Mouse (Mus musculus): ENCODE data around the gene Casq1. TPM values are rescaled to one million over a fixed set of nuclear protein-coding genes. Genes with fewer than 3 reads are reported as not detected.
"Not testable (repeated sequence)": the region's sequence is repeated elsewhere in the genome, so short reads cannot be mapped to it uniquely, and the experiment has no call there.

Gene Casq1
- 10 to 100 TPM; 10.1 to 12.9 TPM for total RNA-seq (2021)
- long read RNA-seq, experiment 1, transcript Casq1-201 (11 exons, 1,847 nt) = major isoform, 19 of 21 reads
- long read RNA-seq, experiment 1, partial matches to known transcripts = 0 of 21 reads
- long read RNA-seq, experiment 1, other reads (novel, unspliced or antisense) = 2 of 21 reads
- long read RNA-seq, experiment 2, transcript Casq1-201 (11 exons, 1,847 nt) = major isoform, 12 of 13 reads
- long read RNA-seq, experiment 2, partial matches to known transcripts = 0 of 13 reads
- long read RNA-seq, experiment 2, other reads (novel, unspliced or antisense) = 1 of 13 reads

DNA sequence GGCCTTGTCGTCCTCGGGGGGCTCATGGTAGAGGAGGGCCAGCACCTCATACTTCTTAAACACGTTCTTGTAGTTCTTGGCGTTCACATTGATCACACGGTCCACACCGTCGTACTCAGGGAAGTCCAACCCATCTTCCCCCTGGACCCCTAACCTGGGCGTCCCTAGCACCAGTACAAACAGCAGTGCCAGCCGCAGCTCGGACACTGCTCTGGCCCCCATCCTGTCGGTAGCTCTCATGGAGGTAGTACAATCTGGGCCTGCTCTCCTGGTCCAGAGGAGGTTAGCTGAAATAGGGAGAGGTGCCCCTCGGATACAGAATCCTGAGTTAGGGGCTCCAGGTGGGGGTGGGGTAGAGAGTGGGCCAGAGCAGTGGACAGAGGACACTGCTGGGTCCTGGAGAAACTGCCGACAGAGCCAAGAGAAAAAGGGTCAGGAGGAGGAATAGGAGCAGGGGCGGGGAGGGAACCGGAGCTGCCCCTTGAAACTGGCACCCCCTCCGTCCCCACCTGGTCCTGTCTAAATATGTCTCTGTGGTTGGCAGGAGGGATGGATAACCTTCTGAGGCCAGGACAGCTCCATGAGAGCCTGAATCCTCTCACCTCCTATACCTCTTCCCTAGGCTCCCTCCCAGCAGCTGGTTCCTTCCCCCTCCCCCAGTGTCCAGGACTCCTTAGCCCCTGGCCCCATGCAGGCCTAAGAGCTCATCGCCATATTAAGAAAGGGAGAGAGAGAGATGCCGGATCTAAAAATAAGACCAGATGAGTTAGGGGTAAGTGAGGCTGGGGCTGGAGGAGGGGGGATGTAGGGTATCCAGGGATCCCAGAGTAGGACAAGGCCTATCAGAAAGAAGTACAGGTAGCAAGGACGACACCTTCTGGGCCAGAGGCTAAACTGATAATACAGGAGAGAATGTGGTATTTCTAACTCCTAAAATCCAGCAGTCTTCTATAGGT lies at the start of gene Casq1:
TSS of gene Casq1 (minus strand) at position 418 of the 956 bp plus-strand sequence.
- DNase-seq = no peak
- intact Hi-C loops (cut with DNase I) = loop anchor here (5.0 to 10.0 kb wide), 2 partner anchors 57 to 85 kb away; no protein-coding TSS in a partner anchor

DNA sequence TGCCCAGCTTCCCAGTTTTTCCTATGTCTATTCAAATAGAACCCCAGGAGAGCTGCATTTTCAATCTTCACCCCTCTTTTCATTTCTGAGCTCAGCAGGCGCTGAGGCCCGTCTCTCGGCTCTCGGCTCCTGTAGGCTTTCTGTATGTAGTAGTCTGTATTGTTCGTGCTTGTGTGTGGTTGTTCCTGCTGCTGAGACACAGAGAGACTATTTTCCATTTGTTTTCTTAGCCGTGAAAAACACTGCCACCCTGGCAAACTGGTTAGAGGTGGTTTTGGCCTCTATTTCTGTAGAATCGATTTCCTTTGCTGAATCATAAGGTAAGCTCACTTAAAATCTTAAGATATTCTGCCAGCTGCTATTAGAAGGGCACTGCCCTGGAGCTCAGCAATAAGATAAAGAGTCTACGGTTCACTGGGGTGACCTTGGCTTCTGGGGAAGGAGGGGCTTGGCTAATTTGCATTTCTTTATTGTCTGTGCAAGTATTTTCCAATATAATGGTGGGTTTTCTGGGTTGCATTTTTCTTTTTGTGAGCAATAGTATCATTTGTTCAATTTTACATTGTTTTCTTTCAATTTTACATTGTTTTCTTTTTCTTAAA lies 41.9 kb upstream of the Casq1 start, which contains the start of gene Igsf8:
TSS of gene Igsf8 (plus strand) at position 165 of the 602 bp plus-strand sequence.
- intact Hi-C loops (cut with DNase I) = no loop called here
- DNase-seq = no peak

DNA sequence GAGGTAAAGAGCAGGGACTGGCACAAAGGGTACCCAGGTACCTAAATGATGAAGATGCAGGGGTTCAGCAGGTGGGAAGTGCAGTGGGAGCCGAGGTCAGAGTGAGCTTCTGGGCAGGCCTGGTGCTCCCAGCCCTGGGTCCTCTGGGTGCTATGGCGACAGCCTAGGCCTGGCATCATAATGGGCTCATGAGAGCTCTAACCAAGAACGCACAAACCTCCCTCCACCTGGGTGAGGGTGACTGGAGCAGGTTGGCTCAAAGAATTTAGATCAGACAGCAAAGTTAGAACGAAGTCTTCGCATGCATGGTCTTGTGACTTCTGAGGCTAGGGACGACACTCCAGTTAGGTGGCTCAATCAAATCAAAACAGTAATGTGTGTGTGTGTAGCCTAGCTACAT lies 38.6 kb upstream of the Casq1 start, which contains the start of gene Atp1a4:
TSS of gene Atp1a4 (minus strand) at position 101 of the 400 bp plus-strand sequence.
- intact Hi-C loops (cut with DNase I) = no loop called here

GRCm38 (mm10) chr1:172247679-172248078 lies 28.0 kb upstream of the Casq1 start:
- intact Hi-C loops (cut with DNase I) = loop anchor here (5.0 kb wide), 1 partner anchor 85 kb away; no protein-coding TSS in a partner anchor
- peak; percentile 39 to 63 for DNase-seq

More for the DNA sequence above, 38.6 kb upstream of the Casq1 start, which contains the start of gene Atp1a4:
- DNase-seq = no peak

DNA sequence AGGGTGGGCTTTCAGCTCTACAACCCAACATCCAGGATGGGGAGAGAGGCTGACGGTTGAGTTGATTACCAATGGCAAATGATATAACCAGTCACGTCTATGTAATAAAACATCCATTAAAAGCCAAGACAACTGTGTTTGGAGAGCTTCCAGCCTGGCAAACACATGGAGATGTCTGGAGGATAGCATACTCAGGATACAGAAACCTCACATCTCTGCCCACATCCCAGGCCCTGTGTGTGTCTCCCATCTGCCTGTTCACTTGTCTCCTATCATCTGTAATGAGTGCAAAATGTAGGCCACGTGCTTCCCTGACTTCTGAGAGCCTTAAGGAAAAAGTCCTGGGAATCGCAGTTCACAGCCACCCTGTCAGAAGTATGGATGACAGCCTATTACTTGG lies 27.5 kb upstream of the Casq1 start:
- intact Hi-C loops (cut with DNase I) = loop anchor here (5.0 kb wide), 1 partner anchor 85 kb away; no protein-coding TSS in a partner anchor
- no peak for DNase-seq

- intact Hi-C loops (cut with DNase I) = loop anchor here (5.0 kb wide), 1 partner anchor 82 kb away; no protein-coding TSS in a partner anchor
- not testable (repeated sequence) for DNase-seq
Measured at GRCm38 (mm10) chr1:172244645-172245044, 25.0 kb upstream of the Casq1 start.

GRCm38 (mm10) chr1:172243547-172244205 lies 24.0 kb upstream of the Casq1 start:
- peak; percentile 38 to 59 for DNase-seq
- intact Hi-C loops (cut with DNase I) = loop anchor here (2.0 kb wide), 1 partner anchor 19 kb away; no protein-coding TSS in a partner anchor

DNA sequence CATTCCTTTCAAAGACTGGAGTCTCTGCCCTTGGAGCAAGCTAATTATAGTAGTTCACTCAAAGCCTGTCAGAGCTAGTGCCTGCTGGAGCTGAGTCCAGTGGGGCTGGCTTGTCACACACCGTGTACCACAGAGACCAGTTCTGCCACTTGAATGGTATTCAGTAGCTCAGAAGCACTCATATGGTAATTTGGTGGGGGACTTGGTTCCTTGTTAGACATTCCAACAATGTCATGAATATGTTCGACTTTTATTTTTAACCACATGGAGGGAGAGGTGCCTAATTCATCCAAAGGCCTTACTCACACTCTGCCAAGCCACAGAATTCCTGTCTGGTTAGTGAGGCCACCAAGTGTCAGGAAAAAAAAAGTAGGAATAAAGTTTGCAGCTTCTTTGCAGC lies 22.7 kb upstream of the Casq1 start:
- intact Hi-C loops (cut with DNase I) = loop anchor here (2.0 kb wide), 1 partner anchor 18 kb away; no protein-coding TSS in a partner anchor
- peak in 1 of 2 experiments; percentile 46 for DNase-seq

- intact Hi-C loops (cut with DNase I) = no loop called here
- DNase-seq = no peak
Measured at GRCm38 (mm10) chr1:172240945-172241708, 21.5 kb upstream of the Casq1 start.

GRCm38 (mm10) chr1:172229215-172229614 lies 9.5 kb upstream of the Casq1 start:
- intact Hi-C loops (cut with DNase I) = no loop called here
- DNase-seq = no peak

- no peak for DNase-seq
- intact Hi-C loops (cut with DNase I) = no loop called here
Measured at GRCm38 (mm10) chr1:172228209-172228608, 8.5 kb upstream of the Casq1 start.

- intact Hi-C loops (cut with DNase I) = no loop called here
- DNase-seq = no peak
Measured at GRCm38 (mm10) chr1:172221297-172222063, 1.8 kb upstream of the Casq1 start.

- DNase-seq = peak; percentile 73 to 84
- intact Hi-C loops (cut with DNase I) = no loop called here
Measured at GRCm38 (mm10) chr1:172220414-172220813, 746 bp upstream of the Casq1 start.

GRCm38 (mm10) chr1:172218164-172218910 lies 1.3 kb downstream of the Casq1 start:
- intact Hi-C loops (cut with DNase I) = loop anchor here (5.0 to 10.0 kb wide), 2 partner anchors 56 to 86 kb away; no protein-coding TSS in a partner anchor
- no peak for DNase-seq

- intact Hi-C loops (cut with DNase I) = loop anchor here (5.0 to 10.0 kb wide), 2 partner anchors 55 to 88 kb away; no protein-coding TSS in a partner anchor
- DNase-seq = peak; percentile 97 to 98
Measured at GRCm38 (mm10) chr1:172217148-172217547, 2.5 kb downstream of the Casq1 start.

GRCm38 (mm10) chr1:172214748-172215147 lies 4.9 kb downstream of the Casq1 start:
- intact Hi-C loops (cut with DNase I) = loop anchor here (5.0 to 10.0 kb wide), 2 partner anchors 52 to 90 kb away; no protein-coding TSS in a partner anchor
- DNase-seq = peak; percentile 67 to 81

DNA sequence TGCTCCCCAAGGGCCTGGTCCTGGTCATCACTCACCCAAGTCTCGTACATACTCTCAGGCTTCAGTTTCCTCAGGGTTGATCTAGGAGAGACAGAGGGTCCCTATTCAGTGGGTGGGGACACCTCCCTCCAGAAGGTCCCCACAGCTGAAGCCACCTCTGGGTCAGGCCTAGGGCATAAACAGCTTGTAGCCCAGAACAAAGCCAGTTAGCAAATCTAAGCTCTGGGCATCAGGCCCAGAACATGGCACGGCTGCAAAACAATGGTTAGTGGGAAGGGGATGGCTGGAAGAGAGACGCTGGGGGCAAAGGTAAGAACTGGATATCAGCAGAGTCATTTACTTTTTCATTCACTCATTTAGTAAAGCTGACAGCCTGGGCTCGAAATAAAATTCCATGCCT lies 5.9 kb downstream of the Casq1 start:
- no peak for DNase-seq
- intact Hi-C loops (cut with DNase I) = loop anchor here (10.0 kb wide), 1 partner anchor 91 kb away; no protein-coding TSS in a partner anchor
